Mouse (Mus musculus) forebrain, postnatal 0 days (tissue): ENCODE measurements around the gene Lrch1. TPM values are rescaled to one million over a fixed set of nuclear protein-coding genes. Genes with fewer than 3 reads are reported as not detected.

Source experiments
- ATAC-seq: fragments of 200-750 bp; cut with Nextera tagmentation; 2 replicates; pipeline ENCODE4 v1.8.0; 2017; ENCODE audit warnings: mild to moderate bottlenecking, moderate library complexity
- DNase-seq: peaks from one replicate; pipeline ENCODE4 v3.0.0-alpha.2; 2015
- H3K27ac ChIP-seq: fragments of 300-500 bp; sonication (generic); 2 replicates; pipeline ENCODE4 v1.5.1; 2014; ENCODE audit warnings: low read depth, mild to moderate bottlenecking, antibody characterized with exemption, low read length, moderate library complexity, mixed read lengths
- H3K27me3 ChIP-seq: fragments of 300-500 bp; sonication (generic); 2 replicates; pipeline ENCODE4 v1.6.1; 2014; ENCODE audit warnings: mild to moderate bottlenecking, low read length, mixed read lengths; ENCODE audit not compliant: insufficient read depth
- H3K36me3 ChIP-seq: fragments of 300-500 bp; sonication (generic); 2 replicates; pipeline ENCODE4 v1.6.1; 2014; ENCODE audit warnings: mild to moderate bottlenecking, moderate library complexity; ENCODE audit not compliant: insufficient read depth
- H3K4me1 ChIP-seq: fragments of 300-500 bp; sonication (generic); 2 replicates; pipeline ENCODE4 v1.6.1; 2014; ENCODE audit warnings: antibody characterized with exemption; ENCODE audit not compliant: insufficient read depth
- H3K4me2 ChIP-seq: fragments of 300-500 bp; sonication (generic); 2 replicates; pipeline ENCODE4 v1.6.1; 2014; ENCODE audit warnings: low read depth, mild to moderate bottlenecking, moderate library complexity
- H3K4me3 ChIP-seq: fragments of 300-500 bp; sonication (generic); 2 replicates; pipeline ENCODE4 v1.5.1; 2014; ENCODE audit warnings: low read depth, low read length, mixed read lengths
- H3K9ac ChIP-seq: fragments of 300-500 bp; sonication (generic); 2 replicates; pipeline ENCODE4 v1.6.1; 2014; ENCODE audit warnings: mild to moderate bottlenecking
- H3K9me3 ChIP-seq: fragments of 300-500 bp; sonication (generic); 2 replicates; pipeline ENCODE4 v1.6.1; 2016; ENCODE audit warnings: low read length
- CTCF ChIP-seq: sonication (generic); IDR thresholded peaks from 2 replicates; pipeline ENCODE4 v1.5.1; 2016; ENCODE audit warnings: antibody characterized with exemption, control low read depth, low read depth
- WGBS: fragments of 180-500 bp; shearing (Covaris S2); extraction: QIAGEN DNeasy Blood & Tissue Kit; methylation state at CpG from one replicate; pipeline ENCODE4 v1.1.7; 2014; 5-methylcytosine and 5-hydroxymethylcytosine counted together
- polyA plus RNA-seq: library from polyadenylated mRNA; unstranded; fragments of >200 nt; fragmentation: Nextera tagmentation; extraction: Ambion mirVana; gene quantifications from 2 replicates; pipeline ENCODE4 v1.2.1, GENCODE M21; 2015
- total RNA-seq: library from RNA; depleted of rRNA; stranded (reverse); fragments of >200 nt; gene quantifications from 2 replicates; pipeline ENCODE4 v1.2.3, GENCODE M21; 2014

Gene Lrch1
- total and polyA plus RNA-seq, 2 experiments from 2014 or later, result 12.7 to 20.8 TPM

DNA sequence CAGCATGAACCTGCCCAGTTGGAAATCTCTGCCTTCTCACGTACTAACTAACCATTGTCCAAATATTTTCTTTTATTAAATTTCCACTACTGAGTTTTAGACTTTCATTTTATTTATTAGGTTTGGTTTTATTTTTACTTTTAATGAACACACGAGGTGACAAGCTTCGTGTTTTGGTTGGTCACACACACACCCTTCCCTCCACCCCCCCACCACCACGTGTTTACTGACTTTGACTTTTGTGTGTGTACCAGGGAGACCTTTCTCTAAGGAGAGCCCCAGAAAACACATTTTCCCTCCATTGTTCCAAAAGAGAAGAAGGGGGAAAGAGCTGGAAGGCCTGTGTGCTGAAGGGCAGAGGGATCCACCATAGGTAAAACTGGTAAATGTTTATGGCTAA, 38.0 kb upstream of the Lrch1 start:
- DNase-seq (no peak), ATAC-seq (no peak)
- Histone ChIP-seq H3K4me1 (no peaks in the 10 kb centered on the region), H3K9ac (no peak overlapping the region), H3K9me3 (no peaks in the 10 kb centered on the region), H3K4me3 (no peak overlapping the region), H3K27ac (no peak overlapping the region), H3K27me3 (no peaks in the 10 kb centered on the region), H3K36me3 (no peaks in the 10 kb centered on the region), H3K4me2 (no peak overlapping the region)
- TF ChIP-seq CTCF, result no peak
- 62% methylated on average over 4 of the region's 4 CpGs for WGBS

- Histone ChIP-seq H3K9me3 (no peaks in the 10 kb centered on the region), H3K27me3 (no peaks in the 10 kb centered on the region), H3K4me1 (no peaks in the 10 kb centered on the region), H3K27ac (no peak overlapping the region), H3K4me3 (no peak overlapping the region), H3K36me3 (no peaks in the 10 kb centered on the region), H3K4me2 (no peak overlapping the region), H3K9ac (no peak overlapping the region)
- WGBS, result 76% methylated on average over 7 of the region's 7 CpGs
- DNase-seq (peak; percentile 39), ATAC-seq (no peak; the same call in 1 of the 2 replicates)
- TF ChIP-seq CTCF, result no peak
Measured at GRCm38 (mm10) chr14:74984817-74985391, 37.2 kb upstream of the Lrch1 start.

GRCm38 (mm10) chr14:74983079-74983478, 35.4 kb upstream of the Lrch1 start:
- no peaks in the 10 kb centered on the region for H3K4me1 ChIP-seq
- no peak for ATAC-seq
- 90% methylated on average over 5 of the region's 5 CpGs for WGBS
- H3K9ac ChIP-seq, result no peak overlapping the region
- H3K27me3 ChIP-seq, result no peaks in the 10 kb centered on the region
- TF ChIP-seq CTCF, result no peak
- no peaks in the 10 kb centered on the region for H3K36me3 ChIP-seq
- H3K9me3 ChIP-seq, result no peaks in the 10 kb centered on the region
- no peak for DNase-seq
- H3K4me3 ChIP-seq, result no peak overlapping the region
- H3K4me2 ChIP-seq, result no peak overlapping the region
- H3K27ac ChIP-seq, result no peak overlapping the region

GRCm38 (mm10) chr14:74981016-74981415, 33.3 kb upstream of the Lrch1 start:
- Histone ChIP-seq H3K36me3 (no peaks in the 10 kb centered on the region), H3K27ac (no peak overlapping the region), H3K9me3 (no peaks in the 10 kb centered on the region), H3K4me1 (no peaks in the 10 kb centered on the region), H3K9ac (no peak overlapping the region), H3K27me3 (no peaks in the 10 kb centered on the region), H3K4me2 (no peak overlapping the region), H3K4me3 (no peak overlapping the region)
- TF ChIP-seq CTCF, result no peak
- DNase-seq, result no peak
- no peak for ATAC-seq
- 69% methylated on average over 3 of the region's 3 CpGs for WGBS

DNA sequence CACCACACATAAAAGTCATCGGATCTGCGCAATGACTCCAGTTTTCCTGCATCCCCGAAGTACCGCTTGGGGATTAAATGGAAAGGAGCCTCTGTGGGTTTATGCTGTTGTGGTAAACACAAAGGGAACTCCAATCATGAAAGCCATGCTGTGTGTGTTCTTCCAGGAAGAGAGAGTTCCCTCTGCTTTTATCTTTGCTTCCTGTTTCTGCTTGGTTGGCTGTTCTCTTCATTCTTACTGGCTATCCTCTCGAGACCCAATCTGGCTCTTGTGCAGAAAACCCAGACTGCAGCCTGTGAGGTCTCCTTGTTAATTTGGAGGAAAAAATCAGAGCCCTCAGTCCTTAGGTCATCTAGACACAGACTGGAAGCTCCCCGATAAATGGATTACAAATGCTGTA, 29.3 kb upstream of the Lrch1 start:
- WGBS, result 71% methylated on average over 6 of the region's 6 CpGs
- Histone ChIP-seq H3K27me3 (no peaks in the 10 kb centered on the region), H3K9ac (no peak overlapping the region), H3K4me1 (no peaks in the 10 kb centered on the region), H3K36me3 (no peaks in the 10 kb centered on the region), H3K4me3 (no peak overlapping the region), H3K27ac (no peak overlapping the region), H3K4me2 (no peak overlapping the region), H3K9me3 (no peaks in the 10 kb centered on the region)
- TF ChIP-seq CTCF, result no peak
- DNase-seq (no peak), ATAC-seq (no peak)

DNA sequence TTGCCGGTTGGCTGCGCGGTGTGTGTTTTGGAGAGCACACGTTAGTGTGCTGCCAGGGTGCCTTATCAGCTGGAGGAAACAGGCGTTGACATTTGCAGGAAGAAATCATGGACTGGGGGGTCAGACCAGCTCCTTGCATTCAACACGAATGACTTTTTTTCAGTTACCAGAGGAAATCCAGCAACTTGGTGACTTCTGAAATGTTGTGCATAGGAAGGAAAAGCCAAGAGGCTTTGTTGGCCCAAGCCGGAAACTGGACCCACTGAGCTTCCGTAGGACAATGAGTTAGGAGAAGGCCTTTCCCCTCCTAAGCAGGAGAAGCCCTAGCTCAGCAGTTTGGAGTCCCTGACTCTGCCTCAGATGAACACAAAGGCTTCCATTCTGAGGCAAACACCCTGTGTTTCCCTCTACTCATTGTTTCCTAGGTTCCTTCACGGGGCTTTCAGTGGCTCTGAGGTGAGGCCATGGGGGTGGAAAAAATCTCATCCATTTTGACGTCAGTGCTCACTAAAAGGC, 26.5 kb upstream of the Lrch1 start:
- Histone ChIP-seq H3K36me3 (no peaks in the 10 kb centered on the region), H3K4me1 (no peaks in the 10 kb centered on the region), H3K27me3 (no peaks in the 10 kb centered on the region), H3K9me3 (no peaks in the 10 kb centered on the region), H3K27ac (no peak overlapping the region), H3K4me2 (no peak overlapping the region), H3K9ac (no peak overlapping the region), H3K4me3 (no peak overlapping the region)
- DNase-seq, result no peak
- TF ChIP-seq CTCF, result no peak
- no peak for ATAC-seq
- 76% methylated on average over 10 of the region's 10 CpGs for WGBS

DNA sequence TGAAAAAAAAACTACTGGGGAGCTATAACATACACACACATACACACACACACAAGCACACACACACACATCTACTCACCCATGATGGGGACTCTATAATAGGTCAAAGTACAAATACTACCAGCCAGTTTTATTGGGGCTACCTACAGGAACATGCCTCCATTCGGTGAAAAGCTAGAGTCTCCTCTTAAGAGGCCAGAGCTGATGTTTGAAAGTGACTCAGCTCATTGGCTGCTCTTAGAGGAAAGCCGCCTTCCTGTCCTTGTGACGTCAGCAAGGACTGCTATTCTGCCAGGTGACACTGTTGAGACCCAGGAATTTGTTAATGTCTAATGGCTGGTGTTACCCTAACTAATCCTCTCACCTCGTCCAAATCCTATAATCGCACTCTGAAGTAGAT, 25.0 kb upstream of the Lrch1 start:
- Histone ChIP-seq H3K36me3 (no peaks in the 10 kb centered on the region), H3K4me1 (no peaks in the 10 kb centered on the region), H3K9me3 (no peaks in the 10 kb centered on the region), H3K9ac (no peak overlapping the region), H3K4me2 (no peak overlapping the region), H3K4me3 (no peak overlapping the region), H3K27me3 (no peaks in the 10 kb centered on the region), H3K27ac (no peak overlapping the region)
- WGBS, result 87% methylated on average over 5 of the region's 5 CpGs
- ATAC-seq (no peak), DNase-seq (no peak)
- no peak for TF ChIP-seq CTCF
